Mouse (Mus musculus) forebrain, embryonic 11.5 days (tissue): Measurements from ENCODE around the gene Mpzl2. TPM values are rescaled to one million over a fixed set of nuclear protein-coding genes. Genes with fewer than 3 reads are reported as not detected.

Experiments
- ATAC-seq: fragments of 200-750 bp; cut with Nextera tagmentation; replicated peaks from 2 replicates; pipeline ENCODE4 v1.8.0; 2017; ENCODE audit warnings: moderate TSS enrichment; ENCODE audit not compliant: low FRiP score
- DNase-seq: peaks from one replicate; pipeline ENCODE4 v3.0.0-alpha.2; 2017; ENCODE audit warnings: low spot score
- H3K27ac ChIP-seq: fragments of 300-500 bp; sonication (generic); 2 replicates; pipeline ENCODE4 v1.5.1; 2014; ENCODE audit warnings: low read depth, low read length
- H3K27me3 ChIP-seq: fragments of 300-500 bp; sonication (generic); 2 replicates; pipeline ENCODE4 v1.6.1; 2014; ENCODE audit warnings: mild to moderate bottlenecking, low read length, mixed read lengths; ENCODE audit not compliant: control insufficient read depth, insufficient read depth
- H3K36me3 ChIP-seq: fragments of 300-500 bp; sonication (generic); 2 replicates; pipeline ENCODE4 v1.6.1; 2014; ENCODE audit warnings: mild to moderate bottlenecking, low read length, moderate library complexity, mixed read lengths; ENCODE audit not compliant: control insufficient read depth, insufficient read depth
- H3K4me1 ChIP-seq: fragments of 300-500 bp; sonication (generic); replicated peaks from 2 replicates; pipeline ENCODE4 v1.6.1; 2014; ENCODE audit warnings: low read length, mixed read lengths; ENCODE audit not compliant: control insufficient read depth, insufficient read depth
- H3K4me2 ChIP-seq: fragments of 300-500 bp; sonication (generic); 2 replicates; pipeline ENCODE4 v1.6.1; 2014; ENCODE audit warnings: low read depth, mild to moderate bottlenecking, low read length, moderate library complexity, mixed read lengths; ENCODE audit not compliant: severe bottlenecking
- H3K4me3 ChIP-seq: fragments of 300-500 bp; sonication (generic); 2 replicates; pipeline ENCODE4 v1.5.1; 2014; ENCODE audit warnings: low read depth, low read length
- H3K9ac ChIP-seq: fragments of 300-500 bp; sonication (generic); 2 replicates; pipeline ENCODE4 v1.6.1; 2014; ENCODE audit warnings: low read length
- H3K9me3 ChIP-seq: fragments of 300-500 bp; sonication (generic); 2 replicates; pipeline ENCODE4 v1.6.1; 2016; ENCODE audit warnings: low read length, mixed read lengths; ENCODE audit not compliant: control insufficient read depth
- WGBS: fragments of 180-500 bp; shearing (Covaris S2); extraction: QIAGEN DNeasy Blood & Tissue Kit; methylation state at CpG from one replicate; pipeline ENCODE4 v1.1.7; 2014; 5-methylcytosine and 5-hydroxymethylcytosine counted together
- polyA plus RNA-seq: library from polyadenylated mRNA; unstranded; fragments of >200 nt; fragmentation: Nextera tagmentation; extraction: Ambion mirVana; gene quantifications from 2 replicates; pipeline ENCODE4 v1.2.1, GENCODE M21; 2014

Mpzl2 gene
- polyA plus RNA-seq, 1 experiment from 2014 or later, result 1.8 TPM

- DNase-seq, result no peak
- no peaks in the 10 kb centered on the region for H3K36me3 ChIP-seq
- H3K9me3 ChIP-seq, result no peaks in the 10 kb centered on the region
- no peak overlapping the region for H3K4me2 ChIP-seq
- ATAC-seq, result no peak
- no peak overlapping the region for H3K9ac ChIP-seq
- no peaks in the 10 kb centered on the region for H3K4me1 ChIP-seq
- no peak overlapping the region for H3K27ac ChIP-seq
- 81% methylated on average over 1 of the region's 1 CpGs for WGBS
- H3K4me3 ChIP-seq, result no peak overlapping the region
- H3K27me3 ChIP-seq, result no peaks in the 10 kb centered on the region
Observed at GRCm38 (mm10) chr9:45102528-45102927, 62.9 kb downstream of the Mpzl2 start.

- DNase-seq (no peak), ATAC-seq (no peak)
- Histone ChIP-seq H3K9me3 (no peaks in the 10 kb centered on the region), H3K4me3 (no peak overlapping the region), H3K4me2 (no peak overlapping the region), H3K36me3 (no peaks in the 10 kb centered on the region), H3K27ac (no peak overlapping the region), H3K27me3 (no peaks in the 10 kb centered on the region), H3K9ac (no peak overlapping the region), H3K4me1 (no peaks in the 10 kb centered on the region)
- 73% methylated on average over 11 of the region's 11 CpGs for WGBS
Observed at GRCm38 (mm10) chr9:45103211-45103979, 63.8 kb downstream of the Mpzl2 start.

Other genes starting within 250 kb of the Mpzl2 start
- 2.4 and 3.6 TPM in 2 replicates for gene Tmem25, start 240.5 kb upstream of the Mpzl2 start, polyA plus RNA-seq
- gene Ttc36, start 236.7 kb upstream of the Mpzl2 start, polyA plus RNA-seq, result not detected in 2 replicates
- gene Kmt2a, start 158.5 kb upstream of the Mpzl2 start, polyA plus RNA-seq, result 18.2 and 23.2 TPM in 2 replicates
- 496 and 546 TPM in 2 replicates for gene Atp5l, start 119.1 kb upstream of the Mpzl2 start, polyA plus RNA-seq
- 32.0 and 32.6 TPM in 2 replicates for gene Ube4a, start 74.2 kb upstream of the Mpzl2 start, polyA plus RNA-seq
- not detected in 2 replicates for gene Cd3g, start 59.4 kb upstream of the Mpzl2 start, polyA plus RNA-seq
- not detected in 2 replicates for gene Cd3d, start 58.0 kb upstream of the Mpzl2 start, polyA plus RNA-seq
- gene Cd3e, start 30.2 kb upstream of the Mpzl2 start, polyA plus RNA-seq, result not detected in 2 replicates
- 2.2 and 2.7 TPM in 2 replicates for gene Mpzl3, start 15.4 kb downstream of the Mpzl2 start, polyA plus RNA-seq
- not detected in 2 replicates for gene Jaml, start 39.4 kb downstream of the Mpzl2 start, polyA plus RNA-seq
- 2.9 and 3.2 TPM in 2 replicates for gene Scn2b, start 78.0 kb downstream of the Mpzl2 start, polyA plus RNA-seq
- 0.19 and 0.21 TPM in 2 replicates for gene Scn4b, start 98.6 kb downstream of the Mpzl2 start, polyA plus RNA-seq
- gene BC049352, start 142.2 kb downstream of the Mpzl2 start, polyA plus RNA-seq, result not detected in 2 replicates
- gene Tmprss4, start 164.3 kb downstream of the Mpzl2 start, polyA plus RNA-seq, result not detected in 2 replicates
- 0.45 and 0.79 TPM in 2 replicates for gene Il10ra, start 229.3 kb downstream of the Mpzl2 start, polyA plus RNA-seq